In genomic region chr14:55761163-55761562, GRCm38 (mm10) we compare ENCODE assay signal across 9 mouse cellular contexts. TPM values are rescaled to one million over a fixed set of nuclear protein-coding genes. Genes with fewer than 3 reads are reported as not detected.
DNase-seq lines count a peak whose midpoint lies in the region; ATAC-seq and TF ChIP-seq lines count a peak whose summit lies in the region.
"Had no signal": no experiment of that assay in that cellular context is flagged by ENCODE, and none has a peak within 500 bp of the region (broad histone marks: within the 10 kb centered on the region; RNA-seq: fewer than 3 reads in every experiment).

Gene Ltb4r2 (plus strand): TSS chr14:55761428.

- H3K27ac ChIP-seq in gastrocnemius, adult 2 months = peak within 1 kb of the TSS; percentile 79
- no peak within 1 kb of the TSS for H3K27ac ChIP-seq in testis, adult 2 months (ENCODE audit: control insufficient read depth, insufficient read depth, low read depth, low read length)
- H3K27ac ChIP-seq in liver, embryonic 12.5 days = peak within 1 kb of the TSS; percentile 25; the same call in 1 of the 2 replicates

- ATAC-seq in liver, embryonic 12.5 days = no peak
- no peak for ATAC-seq in megakaryocyte progenitor cell, adult 5-6 weeks (replicated peaks; ENCODE audit: poor library complexity)
- ATAC-seq: inflammation-experienced regulatory T-cells, adult 6 months had no signal

- H3K4me3 ChIP-seq in gastrocnemius, adult 2 months = peak within 1 kb of the TSS; percentile 82
- H3K4me3 ChIP-seq in testis, adult 2 months (ENCODE audit: control insufficient read depth, low read depth, low read length) = peak within 1 kb of the TSS; percentile 53
- peak within 1 kb of the TSS; percentile 59 for H3K4me3 ChIP-seq in liver, embryonic 12.5 days

- no peak for DNase-seq in gastrocnemius, adult 2 months
- DNase-seq in gastrocnemius, postnatal 4 days (ENCODE audit: low spot score in 2 of 2) = no peak
- no peak for DNase-seq in testis, postnatal 14 days (ENCODE audit: low spot score)
- no peak for DNase-seq in adrenal gland, postnatal 10 days
- DNase-seq in thymus, postnatal 14 days = no peak

- peaks cover 2% of the 10 kb centered on the region for H3K4me1 ChIP-seq in testis, adult 2 months (ENCODE audit: control insufficient read depth, insufficient read depth, low read length)
- peaks cover 67% of the 10 kb centered on the region for H3K4me1 ChIP-seq in liver, embryonic 12.5 days

- intact Hi-C loops in gastrocnemius, adult 2 months (cut with DNase I) = no loop called here

- H3K4me2 ChIP-seq in liver, embryonic 12.5 days = peak within 1 kb of the TSS; percentile 91

- peak within 1 kb of the TSS; percentile 74 for H3K9ac ChIP-seq in liver, embryonic 12.5 days

- H3K9me3 ChIP-seq in liver, embryonic 12.5 days (replicated peaks) = no peaks in the 10 kb centered on the region

- H3K36me3 ChIP-seq in testis, adult 2 months (ENCODE audit: control insufficient read depth, insufficient read depth, low read length) = no peaks in the 10 kb centered on the region
- peaks cover 7% of the 10 kb centered on the region for H3K36me3 ChIP-seq in liver, embryonic 12.5 days

- no peak for TF ChIP-seq POLR2A in testis, adult 2 months (IDR thresholded peaks at IDR 0.05; ENCODE audit: control insufficient read depth, low read depth, low read length)

- H3K27me3 ChIP-seq in testis, adult 2 months (ENCODE audit: control insufficient read depth, insufficient read depth, low read length) = no peaks in the 10 kb centered on the region
- H3K27me3 ChIP-seq in liver, embryonic 12.5 days (replicated peaks) = peaks cover 54% of the 10 kb centered on the region

- WGBS in liver, embryonic 12.5 days (ENCODE audit: insufficient replicate concordance) = 72% methylated on average over 6 of the region's 6 CpGs

- TF ChIP-seq CTCF in gastrocnemius, adult 2 months (IDR thresholded peaks at IDR 0.05) = no peak
- TF ChIP-seq CTCF in testis, adult 2 months (IDR thresholded peaks at IDR 0.05; ENCODE audit: control insufficient read depth, insufficient read depth, insufficient replicate concordance, low read depth, low read length) = no peak

RNA-seq across cellular contexts. Expression of gene Ltb4r2, which starts in this region (rescaled TPM):
- total RNA-seq in gastrocnemius, adult 2 months (2021) = not detected
- total RNA-seq in gastrocnemius, postnatal 4 days (2021) = under 1 TPM; 0.13 to 0.20 TPM
- 0.07 and 0.11 TPM in 2 replicates for polyA plus RNA-seq in testis, adult 2 months (2012; rRNA removed)
- polyA plus RNA-seq in liver, embryonic 12.5 days (2016; fragmentation: Nextera tagmentation; extraction: Ambion mirVana) = 1.3 and 1.8 TPM in 2 replicates
- total RNA-seq in megakaryocyte progenitor cell, adult 5-6 weeks (2015) = 0.39 and 0.44 TPM in 2 replicates
- total RNA-seq in megakaryocyte progenitor cell, adult 5-6 weeks (2017) = 0.47 and 0.62 TPM in 2 replicates
- total RNA-seq in adrenal gland, postnatal 10 days (2021) = under 1 TPM; 0.12 to 0.54 TPM
- polyA plus RNA-seq: inflammation-experienced regulatory T-cells, adult 6 months had no signal
